Mouse (Mus musculus) forebrain, embryonic 13.5 days (tissue): ENCODE measurements around the gene Gpalpp1. TPM values are rescaled to one million over a fixed set of nuclear protein-coding genes. Genes with fewer than 3 reads are reported as not detected.

Experiments
- ATAC-seq: fragments of 200-750 bp; cut with Nextera tagmentation; 2 replicates; pipeline ENCODE4 v1.8.0; 2017
- H3K27ac ChIP-seq: fragments of 300-500 bp; sonication (generic); 2 replicates; pipeline ENCODE4 v1.5.1; 2015; ENCODE audit warnings: inconsistent platforms, mild to moderate bottlenecking, moderate library complexity
- H3K27me3 ChIP-seq: fragments of 300-500 bp; sonication (generic); 2 replicates; pipeline ENCODE4 v1.6.1; 2015; ENCODE audit warnings: mild to moderate bottlenecking, inconsistent platforms
- H3K36me3 ChIP-seq: fragments of 300-500 bp; sonication (generic); 2 replicates; pipeline ENCODE4 v1.6.1; 2015; ENCODE audit warnings: mild to moderate bottlenecking, inconsistent platforms; ENCODE audit not compliant: poor library complexity, severe bottlenecking
- H3K4me1 ChIP-seq: fragments of 300-500 bp; sonication (generic); 2 replicates; pipeline ENCODE4 v1.6.1; 2015; ENCODE audit warnings: inconsistent platforms
- H3K4me2 ChIP-seq: fragments of 300-500 bp; sonication (generic); 2 replicates; pipeline ENCODE4 v1.6.1; 2015; ENCODE audit warnings: inconsistent platforms, mild to moderate bottlenecking, moderate library complexity
- H3K4me3 ChIP-seq: fragments of 300-500 bp; sonication (generic); 2 replicates; pipeline ENCODE4 v1.5.1; 2015; ENCODE audit warnings: mild to moderate bottlenecking, inconsistent platforms
- H3K9ac ChIP-seq: fragments of 300-500 bp; sonication (generic); 2 replicates; pipeline ENCODE4 v1.6.1; 2015; ENCODE audit warnings: mild to moderate bottlenecking, inconsistent platforms
- H3K9me3 ChIP-seq: fragments of 300-500 bp; sonication (generic); replicated peaks from 2 replicates; pipeline ENCODE4 v1.6.1; 2016; ENCODE audit warnings: inconsistent platforms
- WGBS: fragments of 180-500 bp; shearing (Covaris S2); methylation state at CpG from one replicate; pipeline ENCODE4 v1.1.7; 2015; 5-methylcytosine and 5-hydroxymethylcytosine counted together
- polyA plus RNA-seq: library from polyadenylated mRNA; unstranded; fragments of >200 nt; fragmentation: Nextera tagmentation; extraction: Ambion mirVana; gene quantifications from 2 replicates; pipeline ENCODE4 v1.2.1, GENCODE M21; 2015

Gpalpp1 gene
- polyA plus RNA-seq, 1 experiment from 2014 or later, result 13.6 TPM

- H3K4me1 ChIP-seq, result no peaks in the 10 kb centered on the region
- ATAC-seq, result no peak
- 91% methylated on average over 3 of the region's 3 CpGs for WGBS
Observed at GRCm38 (mm10) chr14:76084188-76084587, 26.4 kb downstream of the Gpalpp1 start.

DNA sequence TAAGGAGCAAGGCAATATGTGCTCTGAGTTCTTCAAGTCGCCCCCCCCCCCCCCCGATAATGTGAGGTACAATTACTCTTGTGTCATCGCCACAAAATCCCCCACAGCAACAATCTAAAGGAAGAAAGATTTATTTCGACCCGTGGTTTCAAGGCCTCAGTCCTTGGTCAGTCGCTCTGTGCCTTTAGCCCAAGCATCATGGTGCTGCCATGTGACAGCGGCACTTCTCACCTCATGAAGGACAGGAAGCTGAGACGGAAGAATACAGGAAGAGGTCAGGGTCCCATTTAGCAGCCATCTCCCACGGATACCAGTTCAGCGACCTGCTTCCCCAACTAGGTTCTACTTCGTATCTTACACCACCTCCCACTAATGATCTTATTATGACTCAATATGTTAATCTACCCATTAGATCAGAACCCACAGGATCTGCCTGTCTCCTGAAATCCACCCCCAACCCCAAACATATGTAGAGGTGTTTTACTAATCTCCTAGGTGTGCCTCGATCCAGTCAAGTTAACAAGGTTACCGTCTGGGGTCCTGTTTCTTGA, 28.4 kb downstream of the Gpalpp1 start:
- H3K27me3 ChIP-seq, result no peaks in the 10 kb centered on the region
- peaks cover 4% of the 10 kb centered on the region; the same call in 1 of the 2 replicates for H3K36me3 ChIP-seq
- no peak for ATAC-seq
- no peak overlapping the region for H3K27ac ChIP-seq
- 89% methylated on average over 13 of the region's 13 CpGs for WGBS
- H3K9ac ChIP-seq, result no peak overlapping the region
- H3K9me3 ChIP-seq, result no peaks in the 10 kb centered on the region
- H3K4me2 ChIP-seq, result no peak overlapping the region
- no peak overlapping the region for H3K4me3 ChIP-seq
- peaks cover under 1% of the 10 kb centered on the region; the same call in 1 of the 2 replicates for H3K4me1 ChIP-seq

More at GRCm38 (mm10) chr14:76084188-76084587, 26.4 kb downstream of the Gpalpp1 start:
- peaks cover 7% of the 10 kb centered on the region for H3K36me3 ChIP-seq
- H3K27ac ChIP-seq, result no peak overlapping the region
- H3K9ac ChIP-seq, result no peak overlapping the region
- H3K27me3 ChIP-seq, result no peaks in the 10 kb centered on the region
- no peak overlapping the region for H3K4me3 ChIP-seq
- H3K9me3 ChIP-seq, result no peaks in the 10 kb centered on the region
- H3K4me2 ChIP-seq, result no peak overlapping the region

DNA sequence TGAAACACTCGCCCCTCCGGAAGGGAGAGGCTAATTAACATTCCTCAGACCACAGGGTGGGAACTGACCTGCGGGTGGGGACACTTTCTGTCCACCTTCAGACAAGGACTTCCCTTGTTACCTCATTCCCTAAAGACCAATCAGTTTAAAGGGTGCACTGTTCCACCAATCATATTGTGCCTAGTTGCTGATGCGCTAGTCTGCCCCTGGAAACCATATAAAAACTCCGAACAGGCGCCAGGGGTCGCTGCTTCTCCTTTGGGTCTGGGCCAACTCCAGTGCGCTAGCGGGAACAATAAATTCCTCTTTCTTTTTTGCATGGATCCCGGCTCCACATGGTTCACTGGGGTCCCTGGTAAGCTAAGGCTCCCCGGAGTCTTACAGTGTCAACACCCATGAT, 29.1 kb downstream of the Gpalpp1 start:
- H3K36me3 ChIP-seq, result no peaks in the 10 kb centered on the region
- no peaks in the 10 kb centered on the region for H3K27me3 ChIP-seq
- H3K4me3 ChIP-seq, result no peak overlapping the region
- H3K9me3 ChIP-seq, result no peaks in the 10 kb centered on the region
- peaks cover 7% of the 10 kb centered on the region for H3K4me1 ChIP-seq
- no peak overlapping the region for H3K4me2 ChIP-seq
- no peak overlapping the region for H3K9ac ChIP-seq
- no peak for ATAC-seq
- WGBS, result 66% methylated on average over 11 of the region's 11 CpGs
- H3K27ac ChIP-seq, result no peak overlapping the region

DNA sequence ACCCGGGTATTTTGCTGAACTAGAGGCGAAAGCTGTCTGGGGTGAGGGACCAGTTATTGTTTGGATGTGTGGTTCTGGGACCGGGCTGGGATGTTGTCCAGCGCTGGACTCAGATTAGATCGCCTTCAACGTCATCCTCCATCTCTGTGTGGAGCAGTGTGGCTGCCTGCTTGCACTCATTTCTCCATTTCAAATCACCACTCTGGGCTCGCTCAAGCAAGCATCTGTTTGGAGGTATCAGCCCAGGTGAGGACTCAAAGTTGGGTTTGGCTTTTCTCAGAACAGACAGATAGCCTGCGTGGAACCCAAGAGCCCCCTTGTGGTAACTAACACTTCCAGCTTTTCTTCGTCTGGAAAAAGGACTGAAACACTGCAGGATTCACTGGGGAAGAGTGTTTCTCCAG, 33.5 kb downstream of the Gpalpp1 start:
- no peak overlapping the region for H3K4me3 ChIP-seq
- H3K36me3 ChIP-seq, result no peaks in the 10 kb centered on the region
- H3K27ac ChIP-seq, result peak overlapping the region; percentile 15
- no peak overlapping the region for H3K9ac ChIP-seq
- H3K4me2 ChIP-seq, result peak overlapping the region; percentile 26; the same call in 1 of the 2 replicates
- no peaks in the 10 kb centered on the region for H3K27me3 ChIP-seq
- peak; percentile 73 for ATAC-seq
- H3K9me3 ChIP-seq, result no peaks in the 10 kb centered on the region
- 49% methylated on average over 9 of the region's 9 CpGs for WGBS
- peaks cover 16% of the 10 kb centered on the region for H3K4me1 ChIP-seq

- Histone ChIP-seq H3K9me3 (no peaks in the 10 kb centered on the region), H3K4me3 (no peak overlapping the region), H3K27ac (peak overlapping the region; percentile 15), H3K9ac (no peak overlapping the region), H3K36me3 (no peaks in the 10 kb centered on the region), H3K4me2 (peak overlapping the region; percentile 26; the same call in 1 of the 2 replicates), H3K4me1 (peaks cover 16% of the 10 kb centered on the region), H3K27me3 (no peaks in the 10 kb centered on the region)
- 50% methylated on average over 4 of the region's 4 CpGs for WGBS
- ATAC-seq, result peak; percentile 69
Observed at GRCm38 (mm10) chr14:76076602-76077001, 34.0 kb downstream of the Gpalpp1 start.

- WGBS, result 48% methylated on average over 4 of the region's 4 CpGs
- H3K36me3 ChIP-seq, result no peaks in the 10 kb centered on the region
- no peak overlapping the region for H3K4me3 ChIP-seq
- no peaks in the 10 kb centered on the region for H3K27me3 ChIP-seq
- H3K9ac ChIP-seq, result no peak overlapping the region
- H3K4me2 ChIP-seq, result no peak overlapping the region
- peak; percentile 36; the same call in 1 of the 2 replicates for ATAC-seq
- H3K27ac ChIP-seq, result peak overlapping the region; percentile 67
- peaks cover 16% of the 10 kb centered on the region for H3K4me1 ChIP-seq
- no peaks in the 10 kb centered on the region for H3K9me3 ChIP-seq
Observed at GRCm38 (mm10) chr14:76075721-76076120, 34.8 kb downstream of the Gpalpp1 start.

DNA sequence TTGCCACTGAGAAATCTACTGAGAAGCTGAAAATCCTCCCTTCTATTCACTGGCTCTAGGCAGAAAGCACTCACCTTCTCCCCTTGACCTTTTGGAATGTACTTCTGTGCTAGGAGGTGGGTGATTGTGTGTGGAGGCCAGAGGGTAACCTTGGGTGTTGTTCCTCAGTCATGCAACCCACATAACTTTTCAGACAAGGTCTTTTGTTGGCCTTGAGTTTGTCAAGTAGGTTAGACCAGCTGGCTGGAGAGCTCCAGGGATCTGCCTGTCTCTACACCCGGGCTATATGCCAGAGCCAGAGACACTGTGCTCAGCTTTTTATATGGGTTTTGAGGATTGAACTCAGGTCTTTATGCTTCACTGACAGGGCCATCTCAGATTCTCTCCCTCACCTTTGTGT, 36.4 kb downstream of the Gpalpp1 start:
- H3K4me2 ChIP-seq, result no peak overlapping the region
- no peaks in the 10 kb centered on the region for H3K27me3 ChIP-seq
- H3K4me1 ChIP-seq, result peaks cover 16% of the 10 kb centered on the region
- no peak overlapping the region for H3K27ac ChIP-seq
- 81% methylated on average over 1 of the region's 1 CpGs for WGBS
- no peak overlapping the region for H3K4me3 ChIP-seq
- H3K9ac ChIP-seq, result no peak overlapping the region
- no peak for ATAC-seq
- H3K9me3 ChIP-seq, result no peaks in the 10 kb centered on the region
- no peaks in the 10 kb centered on the region for H3K36me3 ChIP-seq

DNA sequence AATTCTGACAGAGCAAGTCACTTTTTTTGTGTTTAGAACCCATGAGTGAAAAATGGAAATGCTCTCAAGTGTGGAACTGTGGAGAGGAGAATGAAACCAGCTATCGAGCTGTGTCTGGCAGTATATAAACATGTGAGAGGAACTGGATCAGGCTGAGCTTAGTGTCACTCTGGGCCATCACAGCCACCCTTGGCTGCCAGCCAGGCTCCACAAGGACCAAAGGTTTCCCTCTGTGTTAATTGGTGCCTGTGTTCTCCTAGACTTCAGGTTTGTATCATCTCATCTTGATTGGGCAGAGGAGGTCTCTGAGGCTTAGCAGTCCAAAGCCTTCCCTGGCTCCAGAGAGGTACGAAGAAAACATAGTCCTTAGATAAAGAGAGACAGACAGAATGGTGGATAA, 37.9 kb downstream of the Gpalpp1 start:
- Histone ChIP-seq H3K4me3 (no peak overlapping the region), H3K9ac (no peak overlapping the region), H3K36me3 (no peaks in the 10 kb centered on the region), H3K4me2 (no peak overlapping the region), H3K9me3 (no peaks in the 10 kb centered on the region), H3K4me1 (peaks cover 16% of the 10 kb centered on the region), H3K27ac (no peak overlapping the region), H3K27me3 (no peaks in the 10 kb centered on the region)
- no peak for ATAC-seq
- 77% methylated on average over 2 of the region's 2 CpGs for WGBS

DNA sequence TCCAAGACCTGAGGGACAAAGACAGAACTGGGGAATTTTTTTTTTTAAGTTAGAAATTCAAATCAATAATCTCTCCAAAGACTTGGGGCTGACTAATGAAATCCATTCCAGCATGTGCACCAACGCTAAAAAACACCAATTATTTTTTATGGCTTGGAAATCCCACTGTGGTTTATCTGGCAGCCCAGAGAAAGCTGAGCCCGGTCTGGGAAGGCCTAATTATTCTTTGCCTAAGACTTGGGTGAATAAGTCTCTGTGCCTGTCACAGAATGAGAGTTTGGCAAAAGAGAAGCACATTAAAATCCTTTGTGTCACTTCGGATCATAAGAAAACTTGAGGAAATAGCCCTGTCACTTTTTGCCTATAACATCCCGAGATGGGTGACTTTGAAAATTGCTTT, 41.3 kb downstream of the Gpalpp1 start:
- no peak for ATAC-seq
- 63% methylated on average over 4 of the region's 4 CpGs for WGBS
- Histone ChIP-seq H3K4me1 (no peaks in the 10 kb centered on the region), H3K36me3 (no peaks in the 10 kb centered on the region), H3K27me3 (no peaks in the 10 kb centered on the region), H3K27ac (no peak overlapping the region), H3K4me3 (no peak overlapping the region), H3K9ac (no peak overlapping the region), H3K9me3 (no peaks in the 10 kb centered on the region), H3K4me2 (no peak overlapping the region)

DNA sequence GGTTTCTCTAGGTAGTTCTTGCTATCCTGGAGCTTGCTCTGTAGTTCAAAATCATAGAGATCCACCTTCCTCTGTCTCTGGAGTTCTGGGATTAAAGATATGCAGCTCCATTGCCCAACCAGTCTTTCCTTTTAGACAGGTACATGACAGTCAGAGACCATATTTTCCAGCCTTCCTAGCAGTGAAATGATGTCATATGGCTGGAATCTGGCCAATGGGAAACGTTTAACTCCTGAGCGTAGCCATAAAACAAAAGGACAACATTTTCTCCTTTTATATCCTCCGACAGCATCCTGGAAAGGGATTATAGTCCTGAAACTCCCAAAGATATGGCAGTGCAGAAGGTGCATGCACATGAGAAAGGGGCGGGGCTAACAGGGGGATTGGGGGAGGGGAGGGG, 42.3 kb downstream of the Gpalpp1 start:
- no peak overlapping the region for H3K27ac ChIP-seq
- no peaks in the 10 kb centered on the region for H3K4me1 ChIP-seq
- 56% methylated on average over 4 of the region's 4 CpGs for WGBS
- H3K36me3 ChIP-seq, result no peaks in the 10 kb centered on the region
- H3K9me3 ChIP-seq, result no peaks in the 10 kb centered on the region
- H3K4me2 ChIP-seq, result no peak overlapping the region
- no peaks in the 10 kb centered on the region for H3K27me3 ChIP-seq
- no peak for ATAC-seq
- no peak overlapping the region for H3K4me3 ChIP-seq
- H3K9ac ChIP-seq, result no peak overlapping the region

GRCm38 (mm10) chr14:76067237-76067636, 43.3 kb downstream of the Gpalpp1 start:
- Histone ChIP-seq H3K9ac (no peak overlapping the region), H3K9me3 (no peaks in the 10 kb centered on the region), H3K27me3 (no peaks in the 10 kb centered on the region), H3K36me3 (no peaks in the 10 kb centered on the region), H3K4me3 (no peak overlapping the region), H3K4me2 (no peak overlapping the region), H3K4me1 (no peaks in the 10 kb centered on the region), H3K27ac (no peak overlapping the region)
- 76% methylated on average over 1 of the region's 1 CpGs for WGBS
- no peak for ATAC-seq

- ATAC-seq, result no peak
Observed at GRCm38 (mm10) chr14:76059441-76059840, 51.1 kb downstream of the Gpalpp1 start.

DNA sequence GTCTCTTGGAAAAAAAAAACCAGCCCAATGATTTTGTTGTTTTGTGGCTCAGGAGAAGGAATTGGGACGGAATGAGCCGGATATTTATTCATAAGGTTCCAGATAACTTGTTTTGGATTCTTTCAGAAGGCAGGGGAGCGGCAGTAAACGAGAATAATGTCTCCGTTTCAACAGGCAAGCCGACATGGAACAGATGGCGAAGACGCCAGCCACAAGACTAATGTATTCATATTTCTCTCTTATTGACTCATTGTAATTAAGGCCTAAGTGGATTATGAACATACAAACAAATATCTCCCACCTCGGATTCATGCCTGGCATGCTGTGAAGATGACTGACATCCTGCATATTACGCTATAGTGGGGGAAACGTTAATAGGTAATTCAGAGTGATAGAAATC, 56.8 kb downstream of the Gpalpp1 start:
- Histone ChIP-seq H3K9me3 (no peaks in the 10 kb centered on the region), H3K27me3 (no peaks in the 10 kb centered on the region), H3K9ac (no peak overlapping the region), H3K4me1 (peaks cover 6% of the 10 kb centered on the region), H3K27ac (0 out of 2 replicates have a peak overlapping the region, but pooled peaks have one; percentile 5), H3K36me3 (no peaks in the 10 kb centered on the region), H3K4me2 (no peak overlapping the region), H3K4me3 (no peak overlapping the region)
- 64% methylated on average over 11 of the region's 11 CpGs for WGBS
- no peak for ATAC-seq

More at GRCm38 (mm10) chr14:76059441-76059840, 51.1 kb downstream of the Gpalpp1 start:
- no peak overlapping the region for H3K27ac ChIP-seq
- H3K4me2 ChIP-seq, result no peak overlapping the region
- WGBS, result 77% methylated on average over 5 of the region's 5 CpGs
- H3K27me3 ChIP-seq, result no peaks in the 10 kb centered on the region
- no peak overlapping the region for H3K4me3 ChIP-seq
- H3K4me1 ChIP-seq, result peaks cover under 1% of the 10 kb centered on the region
- no peaks in the 10 kb centered on the region for H3K9me3 ChIP-seq
- H3K9ac ChIP-seq, result no peak overlapping the region
- H3K36me3 ChIP-seq, result no peaks in the 10 kb centered on the region
